Mouse (Mus musculus) embryonic facial prominence, embryonic 14.5 days (tissue): ENCODE data around the gene Lrrc75a. TPM values are rescaled to one million over a fixed set of nuclear protein-coding genes. Genes with fewer than 3 reads are reported as not detected.
A peak's percentile ranks its signal among the peaks of the same experiment; 100 is the strongest.

Experiments
- ATAC-seq: fragments of 200-750 bp; cut with Nextera tagmentation; 2 replicates; pipeline ENCODE4 v1.8.0; 2017; ENCODE audit warnings: low read depth, moderate number of reproducible peaks, moderate TSS enrichment
- DNase-seq: peaks from one replicate; pipeline ENCODE4 v3.0.0-alpha.2; 2015; ENCODE audit warnings: low spot score
- H3K27ac ChIP-seq: fragments of 300-500 bp; sonication (generic); replicated peaks from 2 replicates; pipeline ENCODE4 v1.5.1; 2014; ENCODE audit warnings: low read depth, mild to moderate bottlenecking, low read length, moderate library complexity
- H3K27me3 ChIP-seq: fragments of 300-500 bp; sonication (generic); replicated peaks from 2 replicates; pipeline ENCODE4 v1.6.1; 2014; ENCODE audit warnings: low read length; ENCODE audit not compliant: control insufficient read depth, insufficient read depth
- H3K36me3 ChIP-seq: fragments of 300-500 bp; sonication (generic); 2 replicates; pipeline ENCODE4 v1.6.1; 2014; ENCODE audit warnings: low read length, mixed read lengths; ENCODE audit not compliant: control insufficient read depth, insufficient read depth
- H3K4me1 ChIP-seq: fragments of 300-500 bp; sonication (generic); 2 replicates; pipeline ENCODE4 v1.6.1; 2014; ENCODE audit warnings: antibody characterized with exemption, low read length; ENCODE audit not compliant: control insufficient read depth, insufficient read depth
- H3K4me2 ChIP-seq: fragments of 300-500 bp; sonication (generic); 2 replicates; pipeline ENCODE4 v1.6.1; 2014; ENCODE audit warnings: low read depth, mild to moderate bottlenecking, low read length, moderate library complexity, mixed read lengths
- H3K4me3 ChIP-seq: fragments of 300-500 bp; sonication (generic); 2 replicates; pipeline ENCODE4 v1.5.1; 2014; ENCODE audit warnings: low read depth, mild to moderate bottlenecking, low read length
- H3K9ac ChIP-seq: fragments of 300-500 bp; sonication (generic); 2 replicates; pipeline ENCODE4 v1.6.1; 2014; ENCODE audit warnings: low read depth, mild to moderate bottlenecking, low read length, moderate library complexity, mixed read lengths
- H3K9me3 ChIP-seq: fragments of 300-500 bp; sonication (generic); 2 replicates; pipeline ENCODE4 v1.6.1; 2016; ENCODE audit warnings: low read length; ENCODE audit not compliant: control insufficient read depth
- WGBS: fragments of 180-500 bp; shearing (Covaris S2); extraction: QIAGEN DNeasy Blood & Tissue Kit; methylation state at CpG from one replicate; pipeline ENCODE4 v1.1.7; 2014; 5-methylcytosine and 5-hydroxymethylcytosine counted together
- polyA plus RNA-seq: library from polyadenylated mRNA; unstranded; fragments of >200 nt; fragmentation: Nextera tagmentation; extraction: Ambion mirVana; gene quantifications from 2 replicates; pipeline ENCODE4 v1.2.1, GENCODE M21; 2014

The Lrrc75a gene
- polyA plus RNA-seq, 1 experiment from 2014 or later = 17.2 TPM

- Histone ChIP-seq H3K9me3 (no peaks in the 10 kb centered on the region), H3K27me3 (no peaks in the 10 kb centered on the region), H3K36me3 (peaks cover 2% of the 10 kb centered on the region; the same call in 1 of the 2 replicates), H3K9ac (no peak overlapping the region), H3K27ac (no peak overlapping the region), H3K4me1 (no peaks in the 10 kb centered on the region), H3K4me3 (no peak overlapping the region), H3K4me2 (no peak overlapping the region)
- ATAC-seq (no peak), DNase-seq (no peak)
- WGBS = 78% methylated on average over 4 of the region's 4 CpGs
These were observed 49.8 kb downstream of the Lrrc75a start for GRCm38 (mm10) chr11:62598571-62598970.

GRCm38 (mm10) chr11:62591904-62592575, 56.3 kb downstream of the Lrrc75a start:
- Histone ChIP-seq H3K9ac (no peak overlapping the region), H3K4me3 (no peak overlapping the region), H3K36me3 (no peaks in the 10 kb centered on the region), H3K27me3 (no peaks in the 10 kb centered on the region), H3K9me3 (no peaks in the 10 kb centered on the region), H3K4me1 (no peaks in the 10 kb centered on the region), H3K27ac (no peak overlapping the region), H3K4me2 (no peak overlapping the region)
- ATAC-seq (no peak), DNase-seq (no peak)
- 60% methylated on average over 8 of the region's 8 CpGs for WGBS

GRCm38 (mm10) chr11:62591026-62591425, 57.3 kb downstream of the Lrrc75a start:
- H3K9me3 ChIP-seq = no peaks in the 10 kb centered on the region
- H3K4me3 ChIP-seq = no peak overlapping the region
- H3K4me2 ChIP-seq = no peak overlapping the region
- ATAC-seq (no peak), DNase-seq (no peak)
- no peak overlapping the region for H3K27ac ChIP-seq
- 74% methylated on average over 2 of the region's 2 CpGs for WGBS
- H3K27me3 ChIP-seq = no peaks in the 10 kb centered on the region
- H3K9ac ChIP-seq = no peak overlapping the region
- H3K4me1 ChIP-seq = no peaks in the 10 kb centered on the region
- no peaks in the 10 kb centered on the region for H3K36me3 ChIP-seq

GRCm38 (mm10) chr11:62589391-62589790, 58.9 kb downstream of the Lrrc75a start:
- no peaks in the 10 kb centered on the region for H3K27me3 ChIP-seq
- H3K9ac ChIP-seq = no peak overlapping the region
- DNase-seq (no peak), ATAC-seq (no peak)
- H3K36me3 ChIP-seq = no peaks in the 10 kb centered on the region
- H3K4me3 ChIP-seq = no peak overlapping the region
- H3K4me2 ChIP-seq = no peak overlapping the region
- no peaks in the 10 kb centered on the region for H3K9me3 ChIP-seq
- H3K27ac ChIP-seq = no peak overlapping the region
- H3K4me1 ChIP-seq = no peaks in the 10 kb centered on the region
- WGBS = 87% methylated on average over 10 of the region's 10 CpGs

GRCm38 (mm10) chr11:62587034-62587433, 61.3 kb downstream of the Lrrc75a start:
- 81% methylated on average over 5 of the region's 5 CpGs for WGBS
- Histone ChIP-seq H3K9me3 (no peaks in the 10 kb centered on the region), H3K27me3 (no peaks in the 10 kb centered on the region), H3K9ac (no peak overlapping the region), H3K4me1 (no peaks in the 10 kb centered on the region), H3K4me3 (no peak overlapping the region), H3K4me2 (no peak overlapping the region), H3K36me3 (no peaks in the 10 kb centered on the region), H3K27ac (no peak overlapping the region)
- no peak for ATAC-seq
- DNase-seq = no peak

- no peak overlapping the region for H3K27ac ChIP-seq
- no peaks in the 10 kb centered on the region for H3K36me3 ChIP-seq
- no peaks in the 10 kb centered on the region for H3K27me3 ChIP-seq
- H3K9me3 ChIP-seq = no peaks in the 10 kb centered on the region
- H3K4me1 ChIP-seq = no peaks in the 10 kb centered on the region
- DNase-seq (no peak), ATAC-seq (no peak)
- no peak overlapping the region for H3K4me2 ChIP-seq
- no peak overlapping the region for H3K4me3 ChIP-seq
- no peak overlapping the region for H3K9ac ChIP-seq
- 78% methylated on average over 9 of the region's 9 CpGs for WGBS
These were observed 63.6 kb downstream of the Lrrc75a start for GRCm38 (mm10) chr11:62584671-62585206.

GRCm38 (mm10) chr11:62583031-62583430, 65.3 kb downstream of the Lrrc75a start:
- DNase-seq (no peak), ATAC-seq (no peak)
- no peak overlapping the region for H3K4me2 ChIP-seq
- no peaks in the 10 kb centered on the region for H3K27me3 ChIP-seq
- H3K9ac ChIP-seq = no peak overlapping the region
- 72% methylated on average over 6 of the region's 6 CpGs for WGBS
- H3K4me3 ChIP-seq = no peak overlapping the region
- H3K9me3 ChIP-seq = no peaks in the 10 kb centered on the region
- H3K4me1 ChIP-seq = no peaks in the 10 kb centered on the region
- H3K36me3 ChIP-seq = no peaks in the 10 kb centered on the region
- no peak overlapping the region for H3K27ac ChIP-seq

GRCm38 (mm10) chr11:62576530-62577152, 71.7 kb downstream of the Lrrc75a start:
- H3K36me3 ChIP-seq = no peaks in the 10 kb centered on the region
- DNase-seq (no peak), ATAC-seq (no peak)
- H3K9me3 ChIP-seq = no peaks in the 10 kb centered on the region
- 57% methylated on average over 16 of the region's 16 CpGs for WGBS
- H3K27ac ChIP-seq = no peak overlapping the region; the same call in 1 of the 2 replicates
- no peaks in the 10 kb centered on the region for H3K27me3 ChIP-seq
- peak overlapping the region; percentile 54 for H3K4me3 ChIP-seq
- peak overlapping the region; percentile 100 for H3K4me2 ChIP-seq
- H3K9ac ChIP-seq = 0 out of 2 replicates have a peak overlapping the region, but pooled peaks have one; percentile 60
- no peaks in the 10 kb centered on the region for H3K4me1 ChIP-seq
